In the genomic region with DNA sequence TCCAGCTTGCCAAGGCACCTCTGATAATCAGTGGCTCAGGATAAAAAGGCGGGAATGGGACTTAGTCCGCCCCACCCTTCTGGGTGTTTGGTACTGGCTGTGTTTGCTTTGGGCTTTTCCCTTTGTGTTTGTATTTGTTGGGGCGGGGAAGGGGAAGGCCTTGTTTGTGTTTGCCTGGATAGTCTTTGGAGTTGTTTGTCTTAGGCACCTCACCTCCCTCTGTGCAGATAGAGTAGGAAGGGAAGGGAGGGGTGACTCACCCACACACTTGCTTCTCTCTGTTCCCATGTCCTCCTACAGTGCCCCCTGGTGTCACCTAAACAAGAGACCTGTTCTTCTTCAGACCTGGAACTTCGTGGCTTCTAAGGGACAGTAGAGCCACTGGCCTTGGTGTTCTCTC, we compare ENCODE assay signal across 8 mouse cellular contexts. TPM values are rescaled to one million over a fixed set of nuclear protein-coding genes. Genes with fewer than 3 reads are reported as not detected.
DNase-seq lines count a peak whose midpoint lies in the region; ATAC-seq and TF ChIP-seq lines count a peak whose summit lies in the region.

No protein-coding gene starts in this region.

- no peak for TF ChIP-seq POLR2A in ES-Bruce4 (IDR thresholded peaks at IDR 0.05; ENCODE audit: insufficient read depth, low read length)

- no peaks in the 10 kb centered on the region for H3K9me3 ChIP-seq in ES-Bruce4 (replicated peaks; ENCODE audit: control insufficient read depth, insufficient read depth, low read length, poor library complexity, severe bottlenecking)
- H3K9me3 ChIP-seq in embryonic facial prominence, embryonic 11.5 days (replicated peaks; ENCODE audit: control insufficient read depth, low read length) = no peaks in the 10 kb centered on the region
- H3K9me3 ChIP-seq in lung, embryonic 14.5 days (ENCODE audit: low read depth, low read length) = no peaks in the 10 kb centered on the region
- H3K9me3 ChIP-seq in midbrain, embryonic 11.5 days (ENCODE audit: control insufficient read depth, low read length) = no peaks in the 10 kb centered on the region

- H3K4me2 ChIP-seq in embryonic facial prominence, embryonic 11.5 days (ENCODE audit: low read depth, low read length) = no peak overlapping the region
- H3K4me2 ChIP-seq in lung, embryonic 14.5 days = no peak overlapping the region
- no peak overlapping the region for H3K4me2 ChIP-seq in midbrain, embryonic 11.5 days

- peak; percentile 17 for DNase-seq in heart, adult 8-10 months (ENCODE audit: low spot score)
- DNase-seq in heart, adult 9 months (ENCODE audit: low spot score in 2 of 2) = no peak
- DNase-seq in embryonic facial prominence, embryonic 11.5 days (ENCODE audit: low spot score) = peak; percentile 21
- DNase-seq in lung, embryonic 14.5 days = no peak
- peak; percentile 23 to 28 for DNase-seq in urinary bladder, postnatal 36 days (ENCODE audit: low spot score in 2 of 2)
- no peak for DNase-seq in right cerebral cortex, postnatal 25 days
- DNase-seq in midbrain, embryonic 11.5 days (ENCODE audit: low spot score, missing footprints) = no peak

- peak overlapping the region; percentile 2; the same call in 1 of the 2 replicates for H3K4me3 ChIP-seq in ES-Bruce4 (ENCODE audit: low read depth, low read length)
- no peak overlapping the region for H3K4me3 ChIP-seq in embryonic facial prominence, embryonic 11.5 days (ENCODE audit: low read depth, low read length)
- no peak overlapping the region for H3K4me3 ChIP-seq in lung, embryonic 14.5 days (ENCODE audit: low read depth, low read length)
- H3K4me3 ChIP-seq in midbrain, embryonic 11.5 days (ENCODE audit: low read depth, low read length) = no peak overlapping the region

- H3K27me3 ChIP-seq in ES-Bruce4 (ENCODE audit: control insufficient read depth, insufficient read depth, low read length, poor library complexity, severe bottlenecking) = no peaks in the 10 kb centered on the region
- H3K27me3 ChIP-seq in embryonic facial prominence, embryonic 11.5 days (ENCODE audit: control insufficient read depth, insufficient read depth, low read length) = no peaks in the 10 kb centered on the region
- no peaks in the 10 kb centered on the region for H3K27me3 ChIP-seq in lung, embryonic 14.5 days (ENCODE audit: insufficient read depth, low read length)
- no peaks in the 10 kb centered on the region for H3K27me3 ChIP-seq in midbrain, embryonic 11.5 days (ENCODE audit: control insufficient read depth, insufficient read depth, low read length)

- peaks cover 12% of the 10 kb centered on the region for H3K4me1 ChIP-seq in ES-Bruce4 (ENCODE audit: control insufficient read depth, insufficient read depth, low read length)
- H3K4me1 ChIP-seq in embryonic facial prominence, embryonic 11.5 days (ENCODE audit: control insufficient read depth, insufficient read depth, low read length) = no peaks in the 10 kb centered on the region
- 0 out of 2 replicates have a peak, but pooled peaks cover under 1% of the 10 kb centered on the region for H3K4me1 ChIP-seq in lung, embryonic 14.5 days (ENCODE audit: insufficient read depth)
- peaks cover 12% of the 10 kb centered on the region for H3K4me1 ChIP-seq in midbrain, embryonic 11.5 days (ENCODE audit: control insufficient read depth, insufficient read depth, low read length)

- H3K9ac ChIP-seq in ES-Bruce4 (ENCODE audit: low read depth, poor library complexity, severe bottlenecking) = no peak overlapping the region
- no peak overlapping the region for H3K9ac ChIP-seq in embryonic facial prominence, embryonic 11.5 days (replicated peaks; ENCODE audit: low read length)
- no peak overlapping the region for H3K9ac ChIP-seq in lung, embryonic 14.5 days
- no peak overlapping the region for H3K9ac ChIP-seq in midbrain, embryonic 11.5 days (ENCODE audit: low read length)

- TF ChIP-seq CTCF in ES-Bruce4 (IDR thresholded peaks at IDR 0.05; ENCODE audit: low read depth, low read length) = peak; percentile 53
- TF ChIP-seq CTCF in lung, embryonic 14.5 days (IDR thresholded peaks at IDR 0.05; ENCODE audit: low read depth) = peak; percentile 49

- peak overlapping the region; percentile 95 for H3K27ac ChIP-seq in ES-Bruce4 (ENCODE audit: insufficient read depth, low read length)
- H3K27ac ChIP-seq in embryonic facial prominence, embryonic 11.5 days (replicated peaks; ENCODE audit: low read depth, low read length) = no peak overlapping the region
- no peak overlapping the region for H3K27ac ChIP-seq in lung, embryonic 14.5 days (ENCODE audit: low read depth)
- no peak overlapping the region for H3K27ac ChIP-seq in midbrain, embryonic 11.5 days (ENCODE audit: low read depth, low read length)

- TF ChIP-seq EP300 in ES-Bruce4 (IDR thresholded peaks at IDR 0.05; ENCODE audit: insufficient read depth, low read depth, low read length) = peak; percentile 69; the same call in 1 of the 2 replicates

- H3K36me3 ChIP-seq in ES-Bruce4 (ENCODE audit: control insufficient read depth, insufficient read depth, low read length, poor library complexity, severe bottlenecking) = no peaks in the 10 kb centered on the region
- H3K36me3 ChIP-seq in embryonic facial prominence, embryonic 11.5 days (replicated peaks; ENCODE audit: control insufficient read depth, insufficient read depth, low read depth, low read length) = no peaks in the 10 kb centered on the region
- no peaks in the 10 kb centered on the region for H3K36me3 ChIP-seq in lung, embryonic 14.5 days (ENCODE audit: insufficient read depth)
- H3K36me3 ChIP-seq in midbrain, embryonic 11.5 days (ENCODE audit: control insufficient read depth, insufficient read depth, low read length) = no peaks in the 10 kb centered on the region

- no peak for ATAC-seq in embryonic facial prominence, embryonic 11.5 days (replicated peaks; ENCODE audit: insufficient number of reproducible peaks, low FRiP score, low TSS enrichment, low read depth)
- ATAC-seq in lung, embryonic 14.5 days (ENCODE audit: insufficient read depth) = no peak
- no peak for ATAC-seq in midbrain, embryonic 11.5 days (ENCODE audit: low FRiP score)

- WGBS in embryonic facial prominence, embryonic 11.5 days = 32% methylated on average over 4 of the region's 4 CpGs
- 38% methylated on average over 4 of the region's 4 CpGs for WGBS in lung, embryonic 14.5 days
- 43% methylated on average over 4 of the region's 4 CpGs for WGBS in midbrain, embryonic 11.5 days

RNA-seq across cellular contexts. Expression of a gene that starts 35.1 kb away (rescaled TPM):
- 1 to 10 TPM in 1 of 4 experiments, under 1 TPM in 3; 0.66 to 1.0 (median 0.86) TPM for total RNA-seq in heart, adult 8-10 months (2022)
- 8.4 and 9.6 TPM in 2 replicates for polyA plus RNA-seq in ES-Bruce4 (2011; ENCODE audit: insufficient read depth, insufficient read length, low read depth, missing spikeins)
- polyA plus RNA-seq in embryonic facial prominence, embryonic 11.5 days (2014; fragmentation: Nextera tagmentation; extraction: Ambion mirVana) = 14.7 and 15.2 TPM in 2 replicates
- polyA plus RNA-seq in lung, embryonic 14.5 days (2014; fragmentation: Nextera tagmentation; extraction: Ambion mirVana) = 0.84 and 1.1 TPM in 2 replicates
- 17.5 and 18.1 TPM in 2 replicates for polyA plus RNA-seq in midbrain, embryonic 11.5 days (2014; fragmentation: Nextera tagmentation; extraction: Ambion mirVana)

Comparison
In these comparisons a context has a peak if more than half of its experiments do, and no peak if none do; other contexts are left out.
1. DNase-seq: peak in heart, adult 8-10 months (single experiment), embryonic facial prominence, embryonic 11.5 days (single experiment) and urinary bladder, postnatal 36 days (2 of 2); none in heart, adult 9 months (0 of 2), lung, embryonic 14.5 days (single experiment), right cerebral cortex, postnatal 25 days (single experiment) and midbrain, embryonic 11.5 days (single experiment).